Mouse (Mus musculus) thymus, adult 2 months (tissue): Measurements from ENCODE around the gene Mfsd10.

Experiments
- CTCF ChIP-seq: fragments of 200-500 bp; IDR thresholded peaks from 2 replicates; pipeline ENCODE4 v1.5.1; 2012; ENCODE audit warnings: mild to moderate bottlenecking, control low read depth, low read length, moderate library complexity, borderline replicate concordance; ENCODE audit not compliant: control insufficient read depth, poor library complexity, insufficient read depth; ENCODE audit errors: extremely low read depth
- POLR2A ChIP-seq: fragments of 200-500 bp; IDR thresholded peaks from 2 replicates; pipeline ENCODE4 v1.6.1; 2012; ENCODE audit warnings: mild to moderate bottlenecking, low read length, control low read depth, moderate library complexity; ENCODE audit not compliant: control insufficient read depth, poor library complexity, insufficient read depth; ENCODE audit errors: extremely low read depth

- TF ChIP-seq POLR2A (no peak), CTCF (no peak)
Measured at GRCm38 (mm10) chr5:34592666-34593065, 44.3 kb downstream of the Mfsd10 start.
